Mouse (Mus musculus) retina, adult 2 months (tissue): Measurements from ENCODE around the gene Frmd3.
"Not testable (repeated sequence)": the region's sequence is repeated elsewhere in the genome, so short reads cannot be mapped to it uniquely, and the experiment has no call there.

Source experiments
- DNase-seq: peaks from one replicate; pipeline ENCODE4 v3.0.0-alpha.2; 2012; ENCODE audit warnings: low read depth, low spot score

Gene Frmd3

DNA sequence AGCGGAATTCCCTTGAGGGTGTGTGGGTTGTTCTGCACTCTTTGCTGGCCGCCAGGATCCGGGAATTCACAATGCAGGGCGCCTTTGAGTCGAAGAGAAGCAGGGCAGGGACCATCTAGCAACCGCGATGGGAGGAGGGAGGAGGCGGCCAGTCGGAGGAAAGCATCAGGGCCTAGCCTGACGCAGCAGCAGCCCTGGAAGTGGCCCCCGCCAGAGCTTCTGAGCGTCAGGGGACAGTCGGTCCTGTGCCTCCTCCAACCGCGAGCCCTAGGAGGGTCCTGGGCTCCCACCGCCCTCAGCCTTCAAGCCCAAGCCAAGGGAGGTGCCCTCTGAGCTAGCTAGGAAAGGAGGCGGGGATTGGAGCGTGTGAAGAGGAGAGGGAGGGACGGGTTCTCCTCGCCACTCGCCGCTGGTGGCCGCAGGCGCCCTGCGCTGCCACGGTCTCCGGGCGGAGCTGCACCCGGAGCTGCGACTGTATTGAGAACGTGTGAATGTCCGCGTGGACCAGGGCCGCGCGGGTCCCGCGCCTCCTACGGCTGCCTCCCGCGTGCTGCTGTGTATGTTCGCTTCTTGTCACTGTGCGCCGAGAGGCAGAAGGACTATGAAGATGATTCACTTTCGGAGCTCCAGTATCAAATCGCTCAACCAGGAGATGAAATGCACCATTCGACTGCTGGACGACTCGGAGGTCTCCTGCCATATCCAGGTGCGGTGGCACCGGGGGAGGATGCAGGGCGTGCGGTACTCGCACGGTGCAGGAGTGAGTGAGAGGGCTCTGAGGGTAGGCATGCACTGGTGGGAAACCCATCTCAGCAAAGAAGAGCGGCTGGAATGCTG, at the start of gene Frmd3:
TSS of gene Frmd3 (plus strand) at position 232 of the 837 bp plus-strand sequence.
- no peak for DNase-seq

DNA sequence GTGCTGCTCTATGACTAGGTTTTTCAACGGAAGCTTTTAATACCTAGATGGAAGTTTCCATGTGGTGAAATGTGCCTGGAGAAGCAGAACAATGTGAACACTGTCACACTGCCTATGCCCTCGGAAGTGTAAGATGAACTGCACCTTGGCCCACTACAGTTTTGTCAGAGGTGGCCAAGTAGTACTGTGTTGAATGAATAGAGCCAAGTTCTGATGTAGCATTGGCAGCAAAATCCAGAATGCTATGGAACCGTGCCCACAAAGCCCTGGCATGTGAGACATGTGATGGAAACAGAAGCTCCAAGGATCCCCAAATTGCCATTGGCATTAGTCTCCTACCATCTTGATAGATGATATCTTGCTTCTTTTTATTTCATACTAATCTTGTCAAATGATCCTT, 32.8 kb upstream of the Frmd3 start:
- DNase-seq = no peak

GRCm38 (mm10) chr4:74012277-74012676, 965 bp upstream of the Frmd3 start:
- no peak for DNase-seq

DNA sequence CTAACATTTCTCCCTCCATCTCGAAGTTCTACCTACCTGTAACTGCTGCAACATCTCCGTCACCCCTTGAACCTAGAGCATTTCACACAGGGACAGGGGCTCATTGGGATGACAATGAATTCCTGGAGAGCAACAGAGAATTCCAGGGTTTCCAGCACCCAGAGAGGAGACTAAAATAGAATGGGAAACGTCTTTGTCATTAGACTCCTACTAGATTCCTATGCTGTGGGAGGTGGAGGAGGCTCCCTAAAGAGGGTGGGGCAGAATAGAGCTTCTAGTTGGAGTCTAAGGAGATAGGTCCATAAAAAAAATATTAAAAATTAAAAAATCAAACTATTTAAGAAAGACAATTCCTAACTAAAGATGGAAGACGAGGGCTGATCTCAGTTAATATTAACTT, 542 bp upstream of the Frmd3 start:
- no peak for DNase-seq

- no peak for DNase-seq
Observed at GRCm38 (mm10) chr4:74014048-74014500, 832 bp downstream of the Frmd3 start.

DNA sequence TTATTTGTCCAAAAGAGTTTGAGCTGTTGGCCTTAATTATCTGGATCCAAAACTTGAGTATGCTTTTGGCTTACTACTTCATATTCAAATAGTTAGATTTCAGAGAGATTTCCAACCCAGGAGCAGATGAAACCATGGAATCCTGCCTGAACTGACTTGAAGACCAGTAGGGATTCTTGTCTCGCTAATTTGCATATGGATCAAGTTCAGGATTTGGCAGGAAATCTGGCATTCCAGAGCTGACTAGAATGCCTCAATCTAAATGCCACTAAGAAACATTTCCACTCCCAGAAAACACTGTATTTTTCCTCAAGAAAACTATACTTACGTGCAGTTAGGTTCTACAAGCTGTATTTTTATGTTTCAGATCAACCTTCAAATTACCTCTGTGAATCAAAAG, 6.8 kb downstream of the Frmd3 start:
- no peak for DNase-seq

- no peak for DNase-seq
Observed at GRCm38 (mm10) chr4:74043226-74043625, 30.0 kb downstream of the Frmd3 start.

DNA sequence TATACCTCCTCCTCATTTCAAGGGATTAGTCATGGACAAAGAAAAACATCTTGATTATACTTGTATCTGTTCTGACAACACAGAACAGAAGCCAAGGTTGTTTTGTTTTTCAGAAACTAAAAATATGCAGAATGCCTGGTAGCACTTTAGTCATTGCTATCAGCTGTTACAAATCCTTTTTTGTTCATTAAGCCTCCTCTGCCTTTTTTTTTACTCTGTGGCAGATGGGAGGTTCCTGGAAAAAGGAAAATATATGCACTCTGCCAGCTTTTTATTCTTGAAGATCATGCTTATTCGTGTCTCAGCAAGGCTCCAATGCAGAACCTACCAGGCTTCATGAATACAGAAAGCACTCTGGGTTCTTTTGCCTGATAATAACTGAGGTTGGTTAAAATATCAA, 38.5 kb downstream of the Frmd3 start:
- DNase-seq = no peak

DNA sequence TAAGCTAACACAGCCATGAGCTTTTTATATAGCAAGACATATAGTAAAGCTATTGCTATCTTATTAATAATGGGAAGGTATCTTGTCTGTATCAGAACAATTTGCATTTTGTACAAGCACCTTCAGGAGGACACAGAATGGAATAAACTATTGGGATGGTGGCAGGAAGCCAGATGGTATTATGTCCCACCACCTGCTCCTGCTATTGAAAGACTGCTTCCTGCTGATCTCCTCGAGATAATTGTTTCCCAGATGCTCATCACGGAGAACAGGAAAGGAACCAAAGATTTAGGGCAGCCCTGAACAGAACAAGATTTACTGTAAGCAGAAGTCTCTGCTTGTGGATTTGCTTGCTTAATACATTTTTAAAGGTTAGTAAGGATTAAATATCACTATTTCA, 63.5 kb downstream of the Frmd3 start:
- DNase-seq = no peak

- no peak for DNase-seq
Observed at GRCm38 (mm10) chr4:74110816-74111215, 97.6 kb downstream of the Frmd3 start.

GRCm38 (mm10) chr4:74191528-74191927, 178.3 kb downstream of the Frmd3 start:
- DNase-seq = no peak

GRCm38 (mm10) chr4:74201281-74201811, 188.1 kb downstream of the Frmd3 start:
- DNase-seq = no peak

DNA sequence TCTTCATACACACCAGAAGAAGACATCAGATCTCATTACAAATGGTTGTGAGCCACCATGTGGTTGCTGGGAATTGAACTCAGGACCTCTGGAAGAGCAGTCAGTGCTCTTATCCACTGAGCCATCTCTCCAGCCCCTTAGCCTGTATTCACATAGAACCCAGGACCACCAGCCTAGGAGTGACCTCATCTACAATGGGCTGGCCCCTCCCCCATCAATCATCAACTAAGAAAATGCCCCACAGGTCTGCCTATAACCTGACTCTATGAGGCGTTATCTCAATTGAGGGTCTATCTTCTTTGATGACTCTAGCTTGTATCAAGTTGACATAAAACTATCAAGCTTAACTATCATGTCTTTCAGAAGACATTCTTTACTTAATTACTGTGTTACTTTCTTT, 208.5 kb downstream of the Frmd3 start:
- DNase-seq = not testable (repeated sequence)

GRCm38 (mm10) chr4:74222360-74222759, 209.1 kb downstream of the Frmd3 start:
- DNase-seq = no peak

DNA sequence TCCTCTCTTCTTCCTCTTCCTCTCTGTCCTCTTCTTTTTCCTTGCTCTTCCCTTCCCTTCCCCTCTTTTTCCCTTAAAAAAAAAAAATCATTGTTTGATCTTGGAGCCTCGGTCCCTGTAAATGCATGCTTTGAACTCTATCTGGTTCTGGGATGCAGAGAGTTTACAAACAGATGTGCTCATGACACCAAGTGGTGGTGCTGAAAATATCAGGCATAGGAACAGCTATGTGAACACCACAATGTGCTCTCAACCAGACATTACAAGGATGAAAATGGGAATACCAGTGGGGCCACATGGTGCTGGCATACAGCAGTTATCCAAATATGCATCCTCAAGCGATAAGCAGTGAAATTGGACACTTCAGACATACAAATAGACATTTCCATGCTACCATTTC, 211.0 kb downstream of the Frmd3 start:
- no peak for DNase-seq

GRCm38 (mm10) chr4:74230994-74231393, 217.8 kb downstream of the Frmd3 start:
- DNase-seq = no peak

GRCm38 (mm10) chr4:74231405-74231804, 218.2 kb downstream of the Frmd3 start:
- no peak for DNase-seq

GRCm38 (mm10) chr4:74233534-74233933, 220.3 kb downstream of the Frmd3 start:
- no peak for DNase-seq

- peak; percentile 84 for DNase-seq
Observed at GRCm38 (mm10) chr4:74242176-74242575, 228.9 kb downstream of the Frmd3 start, which contains the start of gene Kdm4c. Gene Kdm4c, plus strand, starts transcription at chr4:74242497.
